Mouse (Mus musculus): Measurements from ENCODE around the gene Wasf2. TPM values are rescaled to one million over a fixed set of nuclear protein-coding genes. Genes with fewer than 3 reads are reported as not detected.

The Wasf2 gene
- polyA plus RNA-seq, 1 experiment from 2014 or later = 64.6 TPM

GRCm38 (mm10) chr4:133129391-133129790 is 914 bp upstream of the Wasf2 start:
- no peak for TF ChIP-seq CTCF (IDR thresholded peaks at IDR 0.05; ENCODE audit: low read depth)
- Histone ChIP-seq H3K4me2 (replicated peaks; ENCODE audit: low read depth) (peak overlapping the region; percentile 90), H3K27ac (ENCODE audit: low read depth, low read length) (peak overlapping the region; percentile 58; the same call in 1 of the 2 replicates), H3K4me3 (ENCODE audit: low read depth, low read length) (peak overlapping the region; percentile 97), H3K4me1 (replicated peaks; ENCODE audit: control insufficient read depth, insufficient read depth, low read length) (peaks cover 3% of the 10 kb centered on the region; the same call in 1 of the 2 replicates), H3K27me3 (replicated peaks; ENCODE audit: control insufficient read depth, insufficient read depth, low read length) (no peaks in the 10 kb centered on the region), H3K9ac (ENCODE audit: low read depth, low read length) (peak overlapping the region; percentile 97; the same call in 1 of the 2 replicates), H3K36me3 (ENCODE audit: control insufficient read depth, insufficient read depth) (no peaks in the 10 kb centered on the region), H3K9me3 (ENCODE audit: control insufficient read depth) (no peaks in the 10 kb centered on the region)
- no peak for ATAC-seq
- WGBS = 43% methylated on average over 11 of the region's 11 CpGs

GRCm38 (mm10) chr4:133130890-133131741 is 811 bp downstream of the Wasf2 start:
- no peak for ATAC-seq
- H3K9me3 ChIP-seq (ENCODE audit: control insufficient read depth) = no peaks in the 10 kb centered on the region
- no peaks in the 10 kb centered on the region for H3K27me3 ChIP-seq (replicated peaks; ENCODE audit: control insufficient read depth, insufficient read depth, low read length)
- peak overlapping the region; percentile 97 for H3K9ac ChIP-seq (ENCODE audit: low read depth, low read length)
- TF ChIP-seq CTCF (IDR thresholded peaks at IDR 0.05; ENCODE audit: low read depth) = no peak
- peaks cover 3% of the 10 kb centered on the region; the same call in 1 of the 2 replicates for H3K4me1 ChIP-seq (replicated peaks; ENCODE audit: control insufficient read depth, insufficient read depth, low read length)
- WGBS = under 1% methylated on average over 17 of the region's 17 CpGs
- peak overlapping the region; percentile 90 for H3K4me2 ChIP-seq (replicated peaks; ENCODE audit: low read depth)
- H3K36me3 ChIP-seq (ENCODE audit: control insufficient read depth, insufficient read depth) = no peaks in the 10 kb centered on the region
- H3K27ac ChIP-seq (ENCODE audit: low read depth, low read length) = peak overlapping the region; percentile 93
- H3K4me3 ChIP-seq (ENCODE audit: low read depth, low read length) = peak overlapping the region; percentile 97

GRCm38 (mm10) chr4:133132027-133132426 is 1.7 kb downstream of the Wasf2 start:
- Histone ChIP-seq H3K27me3 (replicated peaks; ENCODE audit: control insufficient read depth, insufficient read depth, low read length) (no peaks in the 10 kb centered on the region), H3K27ac (ENCODE audit: low read depth, low read length) (peak overlapping the region; percentile 93), H3K9ac (ENCODE audit: low read depth, low read length) (peak overlapping the region; percentile 97; the same call in 1 of the 2 replicates), H3K4me1 (replicated peaks; ENCODE audit: control insufficient read depth, insufficient read depth, low read length) (peaks cover 3% of the 10 kb centered on the region; the same call in 1 of the 2 replicates), H3K4me2 (replicated peaks; ENCODE audit: low read depth) (peak overlapping the region; percentile 90), H3K4me3 (ENCODE audit: low read depth, low read length) (peak overlapping the region; percentile 97), H3K9me3 (ENCODE audit: control insufficient read depth) (no peaks in the 10 kb centered on the region), H3K36me3 (ENCODE audit: control insufficient read depth, insufficient read depth) (no peaks in the 10 kb centered on the region)
- TF ChIP-seq CTCF (IDR thresholded peaks at IDR 0.05; ENCODE audit: low read depth) = no peak
- peak; percentile 20 for ATAC-seq
- under 1% methylated on average over 6 of the region's 6 CpGs for WGBS

- TF ChIP-seq CTCF (IDR thresholded peaks at IDR 0.05; ENCODE audit: low read depth) = no peak
- no peak for ATAC-seq
- Histone ChIP-seq H3K4me1 (replicated peaks; ENCODE audit: control insufficient read depth, insufficient read depth, low read length) (peaks cover 2% of the 10 kb centered on the region; the same call in 1 of the 2 replicates), H3K9me3 (ENCODE audit: control insufficient read depth) (no peaks in the 10 kb centered on the region), H3K4me2 (replicated peaks; ENCODE audit: low read depth) (no peak overlapping the region), H3K36me3 (ENCODE audit: control insufficient read depth, insufficient read depth) (peaks cover 6% of the 10 kb centered on the region), H3K27me3 (replicated peaks; ENCODE audit: control insufficient read depth, insufficient read depth, low read length) (no peaks in the 10 kb centered on the region), H3K9ac (ENCODE audit: low read depth, low read length) (no peak overlapping the region), H3K27ac (ENCODE audit: low read depth, low read length) (no peak overlapping the region), H3K4me3 (ENCODE audit: low read depth, low read length) (no peak overlapping the region)
- 58% methylated on average over 1 of the region's 1 CpGs for WGBS
Observed at GRCm38 (mm10) chr4:133136946-133137345, 6.6 kb downstream of the Wasf2 start.

- Histone ChIP-seq H3K4me2 (replicated peaks; ENCODE audit: low read depth) (no peak overlapping the region), H3K9ac (ENCODE audit: low read depth, low read length) (no peak overlapping the region), H3K4me3 (ENCODE audit: low read depth, low read length) (no peak overlapping the region), H3K27me3 (replicated peaks; ENCODE audit: control insufficient read depth, insufficient read depth, low read length) (no peaks in the 10 kb centered on the region), H3K9me3 (ENCODE audit: control insufficient read depth) (no peaks in the 10 kb centered on the region), H3K36me3 (ENCODE audit: control insufficient read depth, insufficient read depth) (peaks cover 6% of the 10 kb centered on the region), H3K27ac (ENCODE audit: low read depth, low read length) (no peak overlapping the region), H3K4me1 (replicated peaks; ENCODE audit: control insufficient read depth, insufficient read depth, low read length) (no peaks in the 10 kb centered on the region)
- no peak for ATAC-seq
- TF ChIP-seq CTCF (IDR thresholded peaks at IDR 0.05; ENCODE audit: low read depth) = no peak
- 78% methylated on average over 4 of the region's 4 CpGs for WGBS
Observed at GRCm38 (mm10) chr4:133138971-133139370, 8.7 kb downstream of the Wasf2 start.

- Histone ChIP-seq H3K4me2 (replicated peaks; ENCODE audit: low read depth) (no peak overlapping the region), H3K4me3 (ENCODE audit: low read depth, low read length) (no peak overlapping the region), H3K27ac (ENCODE audit: low read depth, low read length) (no peak overlapping the region), H3K9me3 (ENCODE audit: control insufficient read depth) (no peaks in the 10 kb centered on the region), H3K27me3 (replicated peaks; ENCODE audit: control insufficient read depth, insufficient read depth, low read length) (no peaks in the 10 kb centered on the region), H3K9ac (ENCODE audit: low read depth, low read length) (no peak overlapping the region), H3K4me1 (replicated peaks; ENCODE audit: control insufficient read depth, insufficient read depth, low read length) (no peaks in the 10 kb centered on the region), H3K36me3 (ENCODE audit: control insufficient read depth, insufficient read depth) (no peaks in the 10 kb centered on the region)
- no peak for TF ChIP-seq CTCF (IDR thresholded peaks at IDR 0.05; ENCODE audit: low read depth)
- WGBS = 52% methylated on average over 5 of the region's 5 CpGs
- no peak for ATAC-seq
Observed at GRCm38 (mm10) chr4:133155006-133155405, 24.7 kb downstream of the Wasf2 start.
